Mouse (Mus musculus): ENCODE results near the gene Aadacl2. TPM values are rescaled to one million over a fixed set of nuclear protein-coding genes. Genes with fewer than 3 reads are reported as not detected.

Gene Aadacl2
- polyA plus RNA-seq, 1 experiment from 2014 or later, result 1.4 TPM

DNA sequence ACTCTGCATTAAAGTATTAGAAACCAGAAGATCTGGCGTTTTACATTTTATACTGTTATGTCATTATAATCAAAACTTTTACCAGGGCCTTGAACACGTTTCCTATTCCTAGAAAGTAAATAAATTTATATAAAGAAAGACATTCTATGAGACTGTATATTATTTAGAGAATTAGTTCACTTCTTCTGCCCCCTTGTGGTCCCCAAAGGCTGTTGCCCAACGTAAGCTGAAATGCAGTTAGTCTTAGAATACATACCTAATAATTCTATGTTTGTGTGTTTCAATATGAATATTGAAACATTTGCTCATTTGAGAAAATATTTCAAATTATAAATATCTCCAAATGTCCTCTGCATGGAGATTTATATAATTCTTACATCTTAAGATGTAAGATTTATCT is 49.9 kb downstream of the Aadacl2 start:
- Histone ChIP-seq H3K4me1 (ENCODE audit: control insufficient read depth, insufficient read depth, low read length) (no peaks in the 10 kb centered on the region), H3K9ac (ENCODE audit: low read length) (no peak overlapping the region)
- WGBS, result 30% methylated on average over 3 of the region's 3 CpGs

DNA sequence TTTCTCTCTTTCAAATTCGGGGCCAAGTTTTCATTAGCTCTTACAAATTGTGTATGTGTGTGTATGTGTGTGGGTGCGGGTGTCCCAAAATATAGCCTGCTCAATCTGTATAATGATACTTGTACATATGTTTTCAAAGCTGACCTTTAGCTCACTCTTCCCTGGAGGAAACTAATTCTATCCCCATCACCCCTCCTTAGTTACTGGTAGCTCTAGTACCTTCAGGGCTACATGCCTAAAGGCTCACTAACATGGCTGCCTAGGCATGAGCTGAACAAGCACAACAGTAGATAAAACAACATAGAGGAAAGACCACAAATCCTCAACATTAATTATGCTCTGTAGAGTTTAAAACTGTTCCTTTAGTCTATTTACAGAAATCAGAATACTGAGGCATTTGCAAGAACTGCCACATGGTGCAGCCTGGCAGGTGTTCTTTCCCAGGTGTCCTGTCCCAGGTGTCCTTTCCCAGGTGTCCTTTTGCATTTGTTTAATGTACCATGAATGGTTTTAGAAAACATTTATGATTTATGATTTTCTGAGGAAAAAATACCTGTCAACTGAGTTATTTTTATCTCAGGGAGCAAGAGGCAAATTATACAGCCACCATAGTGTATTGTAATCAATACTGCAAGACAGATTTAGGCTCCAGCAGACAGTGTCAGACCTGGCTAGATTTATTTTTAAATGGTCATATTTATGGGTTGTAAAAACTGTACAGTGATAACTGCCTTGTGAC is 50.7 kb downstream of the Aadacl2 start:
- Histone ChIP-seq H3K9me3 (replicated peaks; ENCODE audit: control insufficient read depth, low read length) (no peaks in the 10 kb centered on the region), H3K4me1 (ENCODE audit: control insufficient read depth, insufficient read depth, low read length) (no peaks in the 10 kb centered on the region), H3K4me2 (ENCODE audit: low read depth, low read length) (no peak overlapping the region), H3K27me3 (ENCODE audit: control insufficient read depth, insufficient read depth, low read length) (no peaks in the 10 kb centered on the region), H3K36me3 (ENCODE audit: control insufficient read depth, insufficient read depth, low read length) (no peaks in the 10 kb centered on the region), H3K9ac (ENCODE audit: low read length) (no peak overlapping the region), H3K27ac (ENCODE audit: low read length) (no peak overlapping the region), H3K4me3 (replicated peaks; ENCODE audit: low read length) (no peak overlapping the region)
- WGBS, result 74% methylated on average over 2 of the region's 2 CpGs
- peak; percentile 75; the same call in 1 of the 2 replicates for ATAC-seq (ENCODE audit: insufficient read depth, low FRiP score)

More for the DNA sequence above, 49.9 kb downstream of the Aadacl2 start:
- Histone ChIP-seq H3K27me3 (ENCODE audit: control insufficient read depth, insufficient read depth, low read length) (no peaks in the 10 kb centered on the region), H3K27ac (ENCODE audit: low read length) (no peak overlapping the region), H3K9me3 (replicated peaks; ENCODE audit: control insufficient read depth, low read length) (no peaks in the 10 kb centered on the region), H3K36me3 (ENCODE audit: control insufficient read depth, insufficient read depth, low read length) (no peaks in the 10 kb centered on the region), H3K4me3 (replicated peaks; ENCODE audit: low read length) (no peak overlapping the region), H3K4me2 (ENCODE audit: low read depth, low read length) (no peak overlapping the region)
- ATAC-seq (ENCODE audit: insufficient read depth, low FRiP score), result no peak

DNA sequence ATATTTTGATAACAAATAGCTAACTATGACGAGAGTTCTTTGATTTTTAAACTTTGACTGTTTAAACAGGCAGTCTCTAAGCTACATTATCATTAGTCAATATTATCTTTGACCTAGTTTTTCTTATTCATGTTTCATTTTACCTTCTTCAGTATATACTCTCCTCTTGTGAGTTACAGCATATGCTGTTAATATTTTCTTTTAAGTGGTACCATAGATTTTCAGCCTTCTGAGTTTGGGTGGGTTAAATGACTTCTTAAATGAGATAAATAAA is 51.2 kb downstream of the Aadacl2 start:
- Histone ChIP-seq H3K4me2 (ENCODE audit: low read depth, low read length) (no peak overlapping the region), H3K9ac (ENCODE audit: low read length) (no peak overlapping the region), H3K4me3 (replicated peaks; ENCODE audit: low read length) (no peak overlapping the region), H3K36me3 (ENCODE audit: control insufficient read depth, insufficient read depth, low read length) (no peaks in the 10 kb centered on the region), H3K4me1 (ENCODE audit: control insufficient read depth, insufficient read depth, low read length) (no peaks in the 10 kb centered on the region), H3K27ac (ENCODE audit: low read length) (no peak overlapping the region), H3K27me3 (ENCODE audit: control insufficient read depth, insufficient read depth, low read length) (no peaks in the 10 kb centered on the region), H3K9me3 (replicated peaks; ENCODE audit: control insufficient read depth, low read length) (no peaks in the 10 kb centered on the region)
- WGBS, result 30% methylated on average over 1 of the region's 1 CpGs
- 0 out of 2 replicates have a peak, but pooled peaks have one; percentile 59 for ATAC-seq (ENCODE audit: insufficient read depth, low FRiP score)

Other genes starting within 250 kb of the Aadacl2 start
- gene Gm8298, start 145.7 kb upstream of the Aadacl2 start, polyA plus RNA-seq (2015; fragmentation: Nextera tagmentation; extraction: Ambion mirVana), result not detected in 2 replicates
- 0.10 and 0.15 TPM in 2 replicates for gene C130079G13Rik, start 81.5 kb upstream of the Aadacl2 start, polyA plus RNA-seq (2015; fragmentation: Nextera tagmentation; extraction: Ambion mirVana)
- 48.1 and 58.0 TPM in 2 replicates for gene Aadac, start 19.0 kb downstream of the Aadacl2 start, polyA plus RNA-seq (2015; fragmentation: Nextera tagmentation; extraction: Ambion mirVana)
- gene Sucnr1, start 75.1 kb downstream of the Aadacl2 start, polyA plus RNA-seq (2015; fragmentation: Nextera tagmentation; extraction: Ambion mirVana), result 0.42 and 1.3 TPM in 2 replicates